Mouse (Mus musculus): Measurements from ENCODE around the gene Btbd35f23.
"Not testable (repeated sequence)": the region's sequence is repeated elsewhere in the genome, so short reads cannot be mapped to it uniquely, and the experiment has no call there.

DNA sequence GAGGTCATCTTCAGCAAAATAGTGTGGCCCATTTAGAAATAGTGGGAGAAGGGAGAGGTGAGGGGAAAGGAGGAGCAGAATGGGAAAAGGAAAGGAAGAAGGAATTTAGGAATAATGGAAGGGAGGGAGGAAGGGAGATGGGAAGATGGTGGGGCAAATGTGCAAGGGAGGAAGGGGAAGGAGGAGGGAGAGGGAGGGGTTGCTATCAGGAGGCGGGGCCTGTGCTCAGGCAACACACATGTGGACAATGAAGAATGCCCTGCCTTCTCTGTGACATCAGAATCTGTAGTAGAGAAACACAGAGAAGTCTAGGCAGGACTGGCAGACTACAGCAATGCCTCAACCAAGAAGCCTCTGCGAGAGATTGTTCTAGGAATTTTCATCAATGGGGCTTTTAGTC, at the start of gene Btbd35f23:
- not testable (repeated sequence) for TF ChIP-seq CTCF, EP300 (IDR thresholded peaks at IDR 0.05; ENCODE audit: low read depth)
